Mouse (Mus musculus): ENCODE data around the gene Pde4c. TPM values are rescaled to one million over a fixed set of nuclear protein-coding genes. Genes with fewer than 3 reads are reported as not detected.
A peak's percentile ranks its signal among the peaks of the same experiment; 100 is the strongest.

Gene Pde4c
- total RNA-seq (2012; rRNA removed) (0.65 and 0.75 TPM in 2 replicates), polyA plus RNA-seq (2012; ENCODE audit: insufficient read depth in 1 of 2, insufficient read length in 2 of 2, low read depth in 1 of 2, low replicate concordance in 2 of 2, missing spikeins in 1 of 2) (1 to 10 TPM in 1 of 2 experiments, not detected in 1; 3.0 TPM)

DNA sequence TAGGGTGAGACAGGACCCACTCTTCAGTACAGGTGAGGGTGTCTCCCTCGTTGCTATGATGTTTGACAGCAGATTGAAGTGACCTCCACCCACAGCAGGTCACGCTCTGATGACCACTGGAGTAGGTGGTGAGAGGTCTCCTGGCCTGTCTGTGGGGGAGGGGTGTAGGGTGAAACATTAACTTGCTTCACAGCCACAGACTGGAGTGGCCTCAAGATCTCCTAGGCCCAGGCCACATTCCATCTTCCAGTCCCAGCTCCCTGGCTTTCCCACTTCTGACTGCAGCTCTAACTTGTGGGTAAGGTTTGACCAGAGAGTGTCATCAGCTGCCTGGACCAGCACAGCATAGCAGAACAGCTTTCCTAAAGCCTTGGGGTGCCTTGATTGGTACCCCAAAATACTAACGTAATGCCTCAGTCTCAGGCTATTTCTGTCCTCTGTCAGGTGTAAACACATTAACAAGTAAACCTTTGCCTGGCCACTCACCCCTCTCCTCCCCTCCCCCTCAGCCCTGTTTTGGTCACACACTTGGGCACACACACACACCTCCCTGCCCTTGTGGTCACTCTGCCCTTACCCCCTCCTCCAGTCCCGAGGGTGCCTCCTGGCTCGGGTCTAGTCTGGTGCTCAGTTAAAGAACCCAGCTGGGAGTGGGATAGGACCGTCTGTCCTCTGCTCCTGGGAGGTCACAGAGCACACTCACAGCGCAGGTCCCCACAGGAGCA lies at the start of gene Pde4c:
Gene Pde4c, plus strand, starts transcription at position 235 of the 725 bp plus-strand sequence.
- TF ChIP-seq ELF1 (IDR thresholded peaks at IDR 0.05; ENCODE audit: low read depth, low read length) (no peak), E2F4 (IDR thresholded peaks at IDR 0.05; ENCODE audit: borderline replicate concordance, low read depth, low read length) (no peak), USF2 (IDR thresholded peaks at IDR 0.05; ENCODE audit: borderline replicate concordance in 1 of 2, insufficient read depth in 1 of 2, low read depth in 1 of 2, low read length in 2 of 2) (no peak), MYB (IDR thresholded peaks at IDR 0.05; ENCODE audit: low read depth, low read length) (no peak), ZMIZ1 (IDR thresholded peaks at IDR 0.05; ENCODE audit: low read depth, low read length) (no peak), TBP (IDR thresholded peaks at IDR 0.05; ENCODE audit: low read depth, low read length) (no peak), MEF2A (IDR thresholded peaks at IDR 0.05; ENCODE audit: extremely low read depth, insufficient replicate concordance, low read depth, low read length, poor library complexity, severe bottlenecking) (no peak), MAFK (IDR thresholded peaks at IDR 0.05; ENCODE audit: borderline replicate concordance, low read depth, low read length) (no peak), CTCF (IDR thresholded peaks at IDR 0.05 in 2 of 3, conservative IDR thresholded peaks at IDR 0.05 in 1 of 3; ENCODE audit: control insufficient read depth in 1 of 3, insufficient read depth in 1 of 3, low read depth in 2 of 3, low read length in 3 of 3, poor library complexity in 1 of 3, severe bottlenecking in 1 of 3) (no peak), RCOR1 (IDR thresholded peaks at IDR 0.05; ENCODE audit: low read depth, low read length) (no peak), NELFE (IDR thresholded peaks at IDR 0.05; ENCODE audit: low read depth, low read length) (no peak), CHD1 (IDR thresholded peaks at IDR 0.05; ENCODE audit: low read depth, low read length) (no peak), POLR2A (IDR thresholded peaks at IDR 0.05; ENCODE audit: control insufficient read depth in 1 of 2, insufficient read depth in 1 of 2, low read depth in 1 of 2, low read length in 2 of 2, poor library complexity in 1 of 2) (no peak), USF1 (IDR thresholded peaks at IDR 0.05; ENCODE audit: low read depth, low read length) (no peak), MAX (IDR thresholded peaks at IDR 0.05; ENCODE audit: low read length) (no peak)
- Histone ChIP-seq H3K27me3 (ENCODE audit: control insufficient read depth in 1 of 2, insufficient read depth in 2 of 2, low read length in 2 of 2) (no peaks in the 10 kb centered on the region; a peak in 2 of 4 replicates), H3K27ac (ENCODE audit: control insufficient read depth, low read depth, low read length) (no peak within 1 kb of the TSS), H3K4me3 (ENCODE audit: control insufficient read depth in 1 of 2, insufficient read depth in 1 of 2, low read depth in 2 of 2, low read length in 2 of 2) (no peak within 1 kb of the TSS), H3K4me1 (ENCODE audit: control insufficient read depth in 1 of 2, insufficient read depth in 2 of 2, low read length in 2 of 2) (no peaks in the 10 kb centered on the region), H3K9me3 (replicated peaks; ENCODE audit: insufficient read depth, low read length) (no peaks in the 10 kb centered on the region), H3K79me2 (ENCODE audit: control insufficient read depth, insufficient read depth, low read length, poor library complexity) (no peaks in the 10 kb centered on the region), H3K36me3 (ENCODE audit: control insufficient read depth in 1 of 2, insufficient read depth in 2 of 2, low read length in 2 of 2) (no peaks in the 10 kb centered on the region), H3K9ac (ENCODE audit: control insufficient read depth, low read depth, low read length, poor library complexity, severe bottlenecking) (no peak within 1 kb of the TSS)
- DNase-seq (ENCODE audit: low read depth, low spot score), result no peak

DNA sequence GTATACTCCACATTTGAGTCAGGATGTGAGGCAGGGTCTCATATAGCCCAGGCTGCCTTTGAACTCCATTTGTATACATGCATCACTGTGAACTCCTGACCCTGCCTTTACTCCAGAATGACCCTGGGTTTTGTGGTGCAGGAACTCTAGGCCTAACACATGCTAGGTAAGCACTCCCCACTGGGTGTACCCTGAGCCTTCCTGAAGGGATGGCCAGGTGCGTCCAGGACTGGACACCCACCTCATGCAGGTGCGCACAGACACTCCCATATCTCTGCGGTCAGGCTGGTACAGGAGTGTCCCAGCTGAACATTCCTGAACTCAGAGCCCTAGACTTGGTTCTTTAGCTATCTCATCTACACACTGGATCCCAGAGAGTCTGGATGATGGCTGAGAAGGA lies 49.4 kb upstream of the Pde4c start:
- Histone ChIP-seq H3K9me3 (replicated peaks; ENCODE audit: insufficient read depth, low read length) (no peaks in the 10 kb centered on the region), H3K9ac (ENCODE audit: control insufficient read depth, low read depth, low read length, poor library complexity, severe bottlenecking) (peak overlapping the region; percentile 84), H3K27me3 (ENCODE audit: control insufficient read depth in 1 of 2, insufficient read depth in 2 of 2, low read length in 2 of 2) (no peaks in the 10 kb centered on the region), H3K4me1 (ENCODE audit: control insufficient read depth in 1 of 2, insufficient read depth in 2 of 2, low read length in 2 of 2) (peaks cover 5 to 21% of the 10 kb centered on the region in 2 experiments; a peak in 3 of 4 replicates), H3K79me2 (ENCODE audit: control insufficient read depth, insufficient read depth, low read length, poor library complexity) (peaks cover 22% of the 10 kb centered on the region), H3K4me3 (ENCODE audit: control insufficient read depth in 1 of 2, insufficient read depth in 1 of 2, low read depth in 2 of 2, low read length in 2 of 2) (peak overlapping the region; percentile 56 to 77), H3K36me3 (ENCODE audit: control insufficient read depth in 1 of 2, insufficient read depth in 2 of 2, low read length in 2 of 2) (peaks cover 0 to 20% of the 10 kb centered on the region in 2 experiments; a peak in 2 of 4 replicates), H3K27ac (ENCODE audit: control insufficient read depth, low read depth, low read length) (peak overlapping the region; percentile 89)
- no peak for TF ChIP-seq MEF2A (IDR thresholded peaks at IDR 0.05; ENCODE audit: extremely low read depth, insufficient replicate concordance, low read depth, low read length, poor library complexity, severe bottlenecking)
- TF ChIP-seq EP300 (IDR thresholded peaks at IDR 0.05; ENCODE audit: low read depth in 1 of 2, low read length in 2 of 2), result no peak
- no peak for TF ChIP-seq JUND (IDR thresholded peaks at IDR 0.05; ENCODE audit: low read depth, low read length)
- no peak for TF ChIP-seq CHD2 (IDR thresholded peaks at IDR 0.05; ENCODE audit: low read length)
- TF ChIP-seq TBP (IDR thresholded peaks at IDR 0.05; ENCODE audit: low read depth, low read length), result no peak
- no peak for TF ChIP-seq MAX (IDR thresholded peaks at IDR 0.05; ENCODE audit: low read length)
- TF ChIP-seq POLR2AphosphoS2 (IDR thresholded peaks at IDR 0.05; ENCODE audit: low read length), result no peak
- TF ChIP-seq ZNF384 (IDR thresholded peaks at IDR 0.05; ENCODE audit: low read depth, low read length), result no peak
- TF ChIP-seq USF1 (IDR thresholded peaks at IDR 0.05; ENCODE audit: low read depth, low read length), result no peak
- TF ChIP-seq ETS1 (IDR thresholded peaks at IDR 0.05; ENCODE audit: low read depth, low read length), result no peak
- TF ChIP-seq MAFK (IDR thresholded peaks at IDR 0.05; ENCODE audit: borderline replicate concordance, low read depth, low read length), result no peak
- DNase-seq (ENCODE audit: low read depth, low spot score), result no peak
